Mouse (Mus musculus) embryonic stem cell, embryonic (primary cell): ENCODE results near the gene Map2k7.

Experiments used
- CTCF ChIA-PET, 4 experiments: fragments of 300-600 bp in 2 of 4; fragments of 350-600 bp in 2 of 4; sonication (Branson Sonifier 250); formaldehyde crosslinking; loops; one replicate each; lab custom pipeline; 2022; ENCODE audit warnings: inconsistent platforms in 2 of 4; lab: Charles Lee
- POLR2A ChIA-PET, 4 experiments: fragments of 300-600 bp in 2 of 4; fragments of 350-600 bp in 2 of 4; sonication (Branson Sonifier 250); formaldehyde crosslinking; loops; one replicate each; lab custom pipeline; 2022; ENCODE audit warnings: antibody characterized with exemption in 4 of 4, inconsistent platforms in 1 of 4; lab: Charles Lee

Map2k7 gene

GRCm38 (mm10) chr8:4259125-4259804, 20.7 kb downstream of the Map2k7 start, which contains the start of gene Ctxn1:
Gene Ctxn1, minus strand, starts transcription at chr8:4259274.
- CTCF ChIA-PET, result interaction anchor here (0.6 to 3.3 kb wide), 23 partner anchors 8 to 541 kb away, joined by 3 to 13 read pairs (median 5); partner anchors contain the start of genes Gm49320 (in 3 of the 4), Map2k7 (in 3 of the 4), Tgfbr3l (in 2 of the 4) and Timm44 (in 1 of the 4)
- POLR2A ChIA-PET, result interaction anchor here (0.5 to 4.2 kb wide), 30 partner anchors 8 to 791 kb away, joined by 3 to 16 read pairs (median 4); partner anchors contain the start of genes Gm49320 (in 2 of the 4), Timm44 (in 2 of the 4), Evi5l (in 1 of the 4) and Map2k7 (in 1 of the 4)

DNA sequence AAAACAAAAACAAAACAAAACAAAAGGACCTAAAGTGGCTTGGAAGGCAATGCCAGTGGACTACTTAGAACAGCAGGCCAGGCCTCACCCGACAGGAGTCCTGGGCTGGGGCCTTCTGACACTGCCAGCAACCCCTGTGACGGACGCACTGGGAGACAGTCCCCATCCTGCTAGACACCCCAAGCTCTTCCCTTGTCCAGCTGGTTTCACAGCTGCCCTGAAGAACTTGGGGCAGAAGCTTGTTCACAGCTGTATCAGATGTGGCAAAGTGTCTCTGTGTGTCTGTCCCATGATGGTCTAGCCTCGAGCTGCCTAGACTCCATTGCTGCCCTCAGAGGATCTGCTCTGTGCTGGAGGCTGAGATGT, 21.2 kb downstream of the Map2k7 start:
- POLR2A ChIA-PET, result interaction anchor here in 3 of 4 experiments (0.5 to 4.2 kb wide), 20 partner anchors 8 to 662 kb away, joined by 3 to 16 read pairs (median 5); partner anchors contain the start of genes Tgfbr3l (in 2 of the 3), Timm44 (in 2 of the 3), Evi5l (in 1 of the 3) and Gm49320 (in 1 of the 3)
- CTCF ChIA-PET, result interaction anchor here in 3 of 4 experiments (0.7 to 3.3 kb wide), 13 partner anchors 8 to 541 kb away, joined by 3 to 13 read pairs (median 8); partner anchors contain the start of genes Gm49320 (in 2 of the 3) and Map2k7 (in 2 of the 3)

DNA sequence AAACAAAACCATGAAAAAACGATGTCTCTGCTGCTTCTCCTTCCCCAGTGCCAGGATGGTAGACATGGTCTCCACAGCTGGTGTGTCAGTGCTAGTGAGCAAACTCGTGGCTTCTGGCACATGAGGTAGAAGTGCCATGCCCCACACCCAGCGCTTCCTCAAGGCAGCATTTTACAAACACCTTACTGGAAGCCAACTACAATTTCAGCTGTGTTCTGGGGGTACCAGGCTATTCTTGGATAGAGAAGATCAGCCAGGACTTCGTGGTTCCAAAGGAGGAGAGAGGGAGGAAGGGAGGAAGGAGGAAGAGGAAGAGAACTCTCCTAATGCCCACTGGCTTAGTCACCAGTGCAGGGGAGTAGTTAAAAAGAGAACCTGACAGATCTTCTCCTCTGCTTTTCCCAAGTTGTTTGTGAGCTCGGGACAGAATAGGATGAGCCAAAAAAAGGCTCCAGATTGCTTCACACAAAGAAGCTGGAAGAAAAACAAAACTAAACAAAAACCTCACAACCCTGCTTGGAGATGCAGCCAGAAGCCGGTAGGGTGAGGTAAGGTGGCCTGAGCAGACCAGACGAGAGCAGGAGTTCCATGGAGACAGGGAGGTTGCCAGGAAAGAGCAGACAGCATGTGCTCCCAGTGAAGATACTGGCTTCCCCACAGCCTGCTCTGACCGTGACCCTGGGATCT, 24.7 kb downstream of the Map2k7 start:
- ChIA-PET POLR2A (interaction anchor here in 1 of 4 experiments (1.2 to 2.9 kb wide), 6 partner anchors 9 to 116 kb away, joined by 3 to 9 read pairs (median 4); no protein-coding TSS in a partner anchor), CTCF (interaction anchor here in 1 of 4 experiments (0.9 kb wide), 1 partner anchor 59 kb away, joined by 3 read pairs; no protein-coding TSS in a partner anchor)

DNA sequence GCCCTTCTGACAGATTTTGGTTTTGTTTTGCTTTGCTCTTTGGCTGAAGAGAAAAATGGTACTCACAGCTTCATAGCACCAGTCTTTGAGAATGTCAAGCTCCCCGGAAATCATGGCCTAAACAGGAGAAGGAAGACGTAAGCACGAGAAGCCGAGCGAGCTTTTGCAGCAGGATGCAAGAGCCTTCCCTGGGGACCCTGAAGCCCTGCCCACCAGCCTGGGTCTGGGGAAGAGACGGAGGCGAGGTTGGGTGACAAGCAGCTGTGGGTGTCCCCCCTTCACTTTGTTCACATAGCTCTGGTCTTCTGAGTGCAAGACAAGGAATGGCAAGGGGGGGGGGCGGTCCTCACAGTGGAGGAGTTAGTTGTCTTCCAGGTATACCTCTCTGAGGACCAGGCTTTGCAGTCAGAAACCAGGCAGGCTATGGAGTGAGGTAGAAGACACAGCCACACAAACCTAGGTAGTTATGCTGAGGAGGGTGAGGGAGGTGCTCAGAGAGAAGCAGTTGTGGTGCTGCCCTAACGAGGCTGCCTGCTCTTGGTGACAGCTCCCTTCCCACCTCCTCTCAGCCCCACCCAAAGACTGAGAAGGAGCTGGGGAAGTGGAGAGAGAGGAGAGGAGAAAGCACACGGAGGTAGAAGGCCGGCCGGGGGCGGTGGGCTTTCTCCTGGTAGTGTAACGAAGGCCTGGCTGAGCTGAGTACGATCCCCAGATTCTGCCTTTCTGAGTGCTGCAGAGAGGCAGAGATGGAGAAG, 26.8 kb downstream of the Map2k7 start:
- ChIA-PET CTCF (interaction anchor here in 1 of 4 experiments (1.3 kb wide), 1 partner anchor 91 kb away, joined by 3 read pairs; no protein-coding TSS in a partner anchor), POLR2A (interaction anchor here in 2 of 4 experiments (0.6 to 3.1 kb wide), 7 partner anchors 7 to 304 kb away, joined by 3 to 15 read pairs (median 4); partner anchors contain the start of gene Timm44 (in 1 of the 2))

DNA sequence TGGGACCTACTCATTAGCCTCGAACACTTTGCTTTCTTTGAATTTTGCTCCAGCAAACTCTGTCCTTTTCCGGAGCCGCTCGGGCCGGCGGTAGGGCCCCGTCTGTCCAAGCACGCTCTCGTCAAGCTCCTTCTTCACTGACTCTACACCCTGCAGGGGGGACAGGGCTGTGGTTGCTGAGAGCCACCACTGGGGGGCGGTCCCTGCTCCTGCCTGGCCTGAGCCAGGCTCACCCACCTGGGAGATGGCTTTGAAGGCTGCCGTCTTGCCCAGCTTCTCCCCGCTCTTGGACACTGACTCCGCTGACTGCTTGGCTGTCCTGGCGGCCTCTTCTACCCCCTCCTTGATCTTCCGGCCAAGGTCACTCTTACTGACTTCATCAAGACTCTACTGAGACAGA, 29.1 kb downstream of the Map2k7 start:
- ChIA-PET CTCF (interaction anchor here (0.5 to 2.2 kb wide), 53 partner anchors 8 to 596 kb away, joined by 3 to 16 read pairs (median 4); partner anchors contain the start of genes Ctxn1 (in 3 of the 4), Snapc2 (in 2 of the 4), Timm44 (in 2 of the 4) and Evi5l (in 1 of the 4)), POLR2A (interaction anchor here in 3 of 4 experiments (0.6 to 3.1 kb wide), 18 partner anchors 8 to 845 kb away, joined by 3 to 15 read pairs (median 4); partner anchors contain the start of genes Timm44 (in 3 of the 3), Ctxn1 (in 1 of the 3) and Snapc2 (in 1 of the 3))

GRCm38 (mm10) chr8:4269609-4270008, 31.1 kb downstream of the Map2k7 start:
- ChIA-PET POLR2A (no interaction called here), CTCF (interaction anchor here in 1 of 4 experiments (1.9 kb wide), 1 partner anchor 11 kb away, joined by 4 read pairs; the partner anchor contains the start of gene Ctxn1)

- CTCF ChIA-PET, result interaction anchor here (0.6 to 1.5 kb wide), 9 partner anchors 8 to 618 kb away, joined by 3 to 9 read pairs (median 3); partner anchors contain the start of gene Ctxn1 (in 1 of the 4)
- POLR2A ChIA-PET, result interaction anchor here (0.6 to 4.0 kb wide), 57 partner anchors 8 to 402 kb away, joined by 3 to 20 read pairs (median 4); partner anchors contain the start of genes Gm49320 (in 2 of the 4), Map2k7 (in 2 of the 4), Snapc2 (in 2 of the 4) and Ccl25 (in 1 of the 4)
Measured at GRCm38 (mm10) chr8:4275275-4276110, 37.0 kb downstream of the Map2k7 start, which contains the start of gene Timm44. Gene Timm44, minus strand, starts transcription at chr8:4275913.

DNA sequence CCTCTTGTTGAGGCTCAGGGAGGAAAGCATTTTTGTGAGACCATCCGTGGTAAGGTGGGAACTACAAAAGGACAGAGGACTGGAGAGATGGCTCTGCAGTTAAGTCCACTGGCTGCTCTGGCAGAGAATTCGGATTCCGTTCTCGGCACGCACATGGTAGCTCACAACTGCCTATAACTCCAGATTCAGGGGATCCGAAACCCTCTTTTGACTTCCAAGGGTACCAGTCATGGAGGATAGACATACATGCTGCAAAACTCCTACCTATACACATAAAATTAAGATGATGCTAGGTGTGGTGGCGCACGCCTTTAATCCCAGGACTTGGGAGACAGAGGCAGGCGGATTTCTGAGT, 37.5 kb downstream of the Map2k7 start:
- CTCF ChIA-PET, result interaction anchor here (0.7 to 1.4 kb wide), 7 partner anchors 9 to 605 kb away, joined by 3 to 5 read pairs (median 4); partner anchors contain the start of gene Ctxn1 (in 1 of the 4)
- POLR2A ChIA-PET, result interaction anchor here (0.6 to 4.0 kb wide), 45 partner anchors 8 to 401 kb away, joined by 3 to 20 read pairs (median 5); partner anchors contain the start of genes Snapc2 (in 2 of the 4), Ccl25 (in 1 of the 4), Ctxn1 (in 1 of the 4) and Evi5l (in 1 of the 4)

DNA sequence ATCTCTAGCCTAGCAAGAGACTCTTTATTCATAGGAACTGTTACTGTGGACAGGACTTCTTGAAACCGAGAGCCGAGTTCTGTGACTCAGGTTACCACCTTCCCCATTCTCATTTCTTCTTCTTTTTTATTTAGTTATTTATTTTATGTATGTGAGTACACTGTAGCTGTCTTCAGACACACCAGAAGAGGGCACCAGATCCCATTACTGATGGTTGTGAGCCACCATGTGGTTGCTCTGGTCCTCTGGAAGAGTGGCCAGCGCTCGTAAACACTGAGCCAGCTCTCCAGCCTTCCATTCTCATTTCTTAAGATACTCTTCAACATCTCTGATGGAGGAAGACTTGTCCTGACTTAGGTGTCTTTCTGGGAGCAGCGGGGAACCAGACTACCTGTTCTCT, 54.2 kb downstream of the Map2k7 start:
- POLR2A ChIA-PET, result interaction anchor here in 1 of 4 experiments (1.0 to 5.3 kb wide), 3 partner anchors 8 to 36 kb away, joined by 3 to 40 read pairs (median 4); no protein-coding TSS in a partner anchor
- CTCF ChIA-PET, result interaction anchor here in 1 of 4 experiments (0.9 to 1.1 kb wide), 2 partner anchors 13 to 25 kb away, joined by 3 read pairs; no protein-coding TSS in a partner anchor
